Mouse (Mus musculus) retina, postnatal 1 day (tissue): ENCODE data around the gene Olfr1353.
"Not testable (repeated sequence)": the region's sequence is repeated elsewhere in the genome, so short reads cannot be mapped to it uniquely, and the experiment has no call there.

Source experiments
- DNase-seq: peaks from one replicate; pipeline ENCODE4 v3.0.0-alpha.2; 2012

Olfr1353 gene

DNA sequence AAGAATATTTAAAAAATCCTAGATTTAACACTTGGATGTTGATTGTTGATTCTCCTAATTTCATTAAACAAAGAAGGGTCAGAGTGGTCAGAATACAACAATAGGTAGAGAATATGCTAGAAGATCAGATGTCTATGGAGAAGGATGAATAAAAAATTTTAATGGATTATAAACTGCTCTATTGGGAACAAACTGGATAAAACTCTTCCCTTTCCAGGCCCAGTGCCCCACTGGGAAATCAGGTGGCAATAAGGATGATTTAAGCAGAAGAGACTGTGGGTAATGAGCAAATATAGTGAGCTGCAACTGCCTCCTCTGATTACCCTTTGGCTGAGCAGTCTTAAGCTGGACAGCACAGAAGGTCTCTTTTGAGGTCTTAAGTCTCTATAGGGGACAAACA is at the start of gene Olfr1353:
Gene Olfr1353, plus strand, starts transcription at position 301 of the 400 bp plus-strand sequence.
- not testable (repeated sequence) for DNase-seq

DNA sequence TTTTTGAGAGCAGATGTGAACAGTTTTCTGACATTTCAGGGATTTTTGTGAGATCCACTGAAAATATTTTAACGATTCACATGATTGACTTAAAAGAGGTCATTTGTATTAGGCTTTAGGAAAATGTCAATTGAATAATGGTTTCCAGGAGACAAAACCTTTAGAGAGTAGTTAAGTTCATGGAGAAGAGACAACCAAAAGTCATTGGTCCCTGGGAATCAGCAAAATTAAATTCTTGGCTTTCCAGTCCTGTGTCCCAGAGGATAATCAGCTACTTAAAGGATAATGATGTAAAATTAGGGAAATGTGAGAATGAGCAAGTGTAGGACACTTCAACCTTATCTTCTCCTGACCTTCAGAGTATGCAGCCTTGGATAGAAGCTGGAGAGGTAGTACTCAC is 12.8 kb upstream of the Olfr1353 start, which contains the start of gene Olfr8:
Gene Olfr8, plus strand, starts transcription at position 301 of the 400 bp plus-strand sequence.
- not testable (repeated sequence) for DNase-seq

DNA sequence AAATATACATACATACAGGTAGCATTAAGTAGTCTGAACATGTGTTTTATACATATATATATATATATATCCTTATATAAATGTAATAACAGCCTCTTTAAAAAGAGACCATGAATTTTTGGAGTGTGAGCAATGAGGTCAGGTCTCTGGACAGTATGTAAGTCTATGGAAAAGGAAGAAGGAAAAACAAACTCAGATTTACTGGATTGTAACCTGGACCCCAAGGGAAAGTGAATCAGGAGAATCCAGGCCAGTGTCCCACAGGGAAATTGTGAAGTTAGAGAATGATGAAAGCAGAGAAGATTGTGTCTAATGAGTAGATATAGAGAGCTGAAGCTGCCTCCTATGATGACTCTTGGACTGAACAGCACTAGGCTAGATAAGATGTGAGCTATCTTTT is 17.6 kb downstream of the Olfr1353 start, which contains the start of gene Olfr1352:
Gene Olfr1352, plus strand, starts transcription at position 301 of the 400 bp plus-strand sequence.
- DNase-seq: no peak

DNA sequence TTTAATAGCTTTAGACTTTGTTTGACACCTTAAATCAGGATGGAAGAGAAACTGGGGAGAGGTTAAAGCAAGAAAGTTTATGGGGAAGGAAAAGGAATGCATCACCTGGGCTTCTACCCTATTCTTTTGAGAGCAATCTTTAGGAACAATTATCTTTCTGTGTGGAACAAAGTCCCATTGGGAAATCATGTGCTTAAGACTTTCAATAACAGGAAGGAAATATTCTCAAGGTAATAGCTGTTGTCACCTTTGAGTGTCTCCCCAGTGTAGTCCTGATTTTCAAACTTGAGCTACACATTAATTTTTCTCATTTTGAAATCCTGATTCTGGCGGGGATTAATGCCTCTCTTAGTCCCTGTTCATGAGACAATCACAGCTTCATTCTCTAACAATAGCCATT is 49.1 kb downstream of the Olfr1353 start, which contains the start of gene Olfr1351:
Gene Olfr1351, plus strand, starts transcription at position 301 of the 400 bp plus-strand sequence.
- no peak for DNase-seq
